Mouse (Mus musculus): Measurements from ENCODE around the gene Ddx41.

The Ddx41 gene

GRCm38 (mm10) chr13:55506697-55507096, 29.8 kb downstream of the Ddx41 start:
- no peak for DNase-seq (ENCODE audit: low read depth)

GRCm38 (mm10) chr13:55505810-55506209, 30.6 kb downstream of the Ddx41 start:
- no peak for DNase-seq (ENCODE audit: low read depth)

- DNase-seq (ENCODE audit: low read depth): no peak
These were observed 32.1 kb downstream of the Ddx41 start for GRCm38 (mm10) chr13:55504390-55504789.

- DNase-seq (ENCODE audit: low read depth): no peak
These were observed 34.1 kb downstream of the Ddx41 start for GRCm38 (mm10) chr13:55502405-55502804.

GRCm38 (mm10) chr13:55500575-55500974, 35.9 kb downstream of the Ddx41 start:
- no peak for DNase-seq (ENCODE audit: low read depth)

GRCm38 (mm10) chr13:55498906-55499305, 37.6 kb downstream of the Ddx41 start:
- no peak for DNase-seq (ENCODE audit: low read depth)

- DNase-seq (ENCODE audit: low read depth): no peak
These were observed 39.8 kb downstream of the Ddx41 start for GRCm38 (mm10) chr13:55496661-55497060.

- DNase-seq (ENCODE audit: low read depth): no peak
These were observed 40.8 kb downstream of the Ddx41 start for GRCm38 (mm10) chr13:55495702-55496101.

- no peak for DNase-seq (ENCODE audit: low read depth)
These were observed 41.4 kb downstream of the Ddx41 start for GRCm38 (mm10) chr13:55494883-55495621.

- DNase-seq (ENCODE audit: low read depth): no peak
These were observed 42.2 kb downstream of the Ddx41 start for GRCm38 (mm10) chr13:55494257-55494656.

GRCm38 (mm10) chr13:55487578-55488498, 48.6 kb downstream of the Ddx41 start, which contains the start of gene Dbn1:
TSS of gene Dbn1 (minus strand) at chr13:55488111.
- no peak for DNase-seq (ENCODE audit: low read depth)

- DNase-seq (ENCODE audit: low read depth): no peak
These were observed 49.4 kb downstream of the Ddx41 start for GRCm38 (mm10) chr13:55486916-55487577.

- DNase-seq (ENCODE audit: low read depth): no peak
These were observed 50.2 kb downstream of the Ddx41 start for GRCm38 (mm10) chr13:55486029-55486794.

GRCm38 (mm10) chr13:55484520-55485088, 51.9 kb downstream of the Ddx41 start:
- DNase-seq (ENCODE audit: low read depth): no peak

- no peak for DNase-seq (ENCODE audit: low read depth)
These were observed 52.9 kb downstream of the Ddx41 start for GRCm38 (mm10) chr13:55483593-55483992.

- DNase-seq (ENCODE audit: low read depth): no peak
These were observed 53.4 kb downstream of the Ddx41 start for GRCm38 (mm10) chr13:55483071-55483470.

GRCm38 (mm10) chr13:55482542-55482941, 53.9 kb downstream of the Ddx41 start:
- no peak for DNase-seq (ENCODE audit: low read depth)

Data from c-Kit-positive CD71-negative TER-119-negative erythroid progenitor cells, embryonic 14.5 days (primary cell).